Mouse (Mus musculus) megakaryocyte-erythroid progenitor cell, adult 5-6 weeks (primary cell): ENCODE measurements around the gene Ube2l6. TPM values are rescaled to one million over a fixed set of nuclear protein-coding genes. Genes with fewer than 3 reads are reported as not detected.

Experiments
- total RNA-seq, 2 experiments: library from RNA; stranded (forward) in 1 of 2; stranded (reverse) in 1 of 2; fragments of 200-1000, 215-1000 nt in 1 of 2; fragments of >200 nt in 1 of 2; fragmentation: Nextera tagmentation in 1 of 2; gene quantifications; 2 replicates each; pipeline ENCODE4 v1.2.3; 2014 to 2017

Ube2l6 gene
- total RNA-seq, 2 experiments from 2014 or later = 56.3 to 56.9 TPM

Other genes starting within 250 kb of the Ube2l6 start
- 24.2 and 27.2 TPM in 2 replicates for gene Ctnnd1, start 148.1 kb upstream of the Ube2l6 start, total RNA-seq (2014; fragmentation: Nextera tagmentation)
- gene Ctnnd1, start 148.1 kb upstream of the Ube2l6 start, total RNA-seq (2017) = 14.9 and 20.1 TPM in 2 replicates
- not detected in 2 replicates for gene Btbd18, start 139.7 kb upstream of the Ube2l6 start, total RNA-seq (2014; fragmentation: Nextera tagmentation)
- not detected in 2 replicates for gene Btbd18, start 139.7 kb upstream of the Ube2l6 start, total RNA-seq (2017)
- 164 and 169 TPM in 2 replicates for gene Selenoh, start 128.1 kb upstream of the Ube2l6 start, total RNA-seq (2014; fragmentation: Nextera tagmentation)
- 70.6 and 79.2 TPM in 2 replicates for gene Selenoh, start 128.1 kb upstream of the Ube2l6 start, total RNA-seq (2017)
- gene Gm28635, start 120.8 kb upstream of the Ube2l6 start, total RNA-seq (2014; fragmentation: Nextera tagmentation) = 0.82 TPM in 1 of 2 replicates, not detected in the other
- not detected in 2 replicates for gene Gm28635, start 120.8 kb upstream of the Ube2l6 start, total RNA-seq (2017)
- 29.3 and 38.1 TPM in 2 replicates for gene Med19, start 120.4 kb upstream of the Ube2l6 start, total RNA-seq (2014; fragmentation: Nextera tagmentation)
- gene Med19, start 120.4 kb upstream of the Ube2l6 start, total RNA-seq (2017) = 26.8 and 30.1 TPM in 2 replicates
- gene Tmx2, start 119.7 kb upstream of the Ube2l6 start, total RNA-seq (2014; fragmentation: Nextera tagmentation) = 31.8 and 37.7 TPM in 2 replicates
- 37.9 and 48.8 TPM in 2 replicates for gene Tmx2, start 119.7 kb upstream of the Ube2l6 start, total RNA-seq (2017)
- 37.6 and 44.6 TPM in 2 replicates for gene Zdhhc5, start 83.6 kb upstream of the Ube2l6 start, total RNA-seq (2014; fragmentation: Nextera tagmentation)
- 23.9 and 37.0 TPM in 2 replicates for gene Zdhhc5, start 83.6 kb upstream of the Ube2l6 start, total RNA-seq (2017)
- 35.4 and 38.0 TPM in 2 replicates for gene Clp1, start 71.5 kb upstream of the Ube2l6 start, total RNA-seq (2014; fragmentation: Nextera tagmentation)
- 43.8 and 46.5 TPM in 2 replicates for gene Clp1, start 71.5 kb upstream of the Ube2l6 start, total RNA-seq (2017)
- gene Ypel4, start 64.8 kb upstream of the Ube2l6 start, total RNA-seq (2014; fragmentation: Nextera tagmentation) = 0.39 and 1.6 TPM in 2 replicates
- 3.7 TPM in 1 of 2 replicates, not detected in the other for gene Ypel4, start 64.8 kb upstream of the Ube2l6 start, total RNA-seq (2017)
- 0.98 TPM in 1 of 2 replicates, not detected in the other for gene Gm19426, start 55.2 kb upstream of the Ube2l6 start, total RNA-seq (2014; fragmentation: Nextera tagmentation)
- gene Gm19426, start 55.2 kb upstream of the Ube2l6 start, total RNA-seq (2017) = not detected in 2 replicates
- gene Serping1, start 23.4 kb upstream of the Ube2l6 start, total RNA-seq (2014; fragmentation: Nextera tagmentation) = not detected in 2 replicates
- gene Serping1, start 23.4 kb upstream of the Ube2l6 start, total RNA-seq (2017) = not detected in 2 replicates
- gene Smtnl1, start 23.8 kb downstream of the Ube2l6 start, total RNA-seq (2014; fragmentation: Nextera tagmentation) = not detected in 2 replicates
- not detected in 2 replicates for gene Smtnl1, start 23.8 kb downstream of the Ube2l6 start, total RNA-seq (2017)
- 91.6 and 94.6 TPM in 2 replicates for gene Timm10, start 28.2 kb downstream of the Ube2l6 start, total RNA-seq (2014; fragmentation: Nextera tagmentation)
- gene Timm10, start 28.2 kb downstream of the Ube2l6 start, total RNA-seq (2017) = 48.9 and 88.0 TPM in 2 replicates
- 96.3 and 117 TPM in 2 replicates for gene Slc43a1, start 40.0 kb downstream of the Ube2l6 start, total RNA-seq (2014; fragmentation: Nextera tagmentation)
- gene Slc43a1, start 40.0 kb downstream of the Ube2l6 start, total RNA-seq (2017) = 40.1 and 70.3 TPM in 2 replicates
- gene Rtn4rl2, start 87.9 kb downstream of the Ube2l6 start, total RNA-seq (2014; fragmentation: Nextera tagmentation) = not detected in 2 replicates
- not detected in 2 replicates for gene Rtn4rl2, start 87.9 kb downstream of the Ube2l6 start, total RNA-seq (2017)
- 118 and 137 TPM in 2 replicates for gene Slc43a3, start 137.8 kb downstream of the Ube2l6 start, total RNA-seq (2014; fragmentation: Nextera tagmentation)
- gene Slc43a3, start 137.8 kb downstream of the Ube2l6 start, total RNA-seq (2017) = 65.3 and 108 TPM in 2 replicates
- not detected in 2 replicates for gene Prg2, start 181.6 kb downstream of the Ube2l6 start, total RNA-seq (2014; fragmentation: Nextera tagmentation)
- gene Prg2, start 181.6 kb downstream of the Ube2l6 start, total RNA-seq (2017) = 0.85 and 3.2 TPM in 2 replicates
- gene Prg3, start 189.4 kb downstream of the Ube2l6 start, total RNA-seq (2014; fragmentation: Nextera tagmentation) = not detected in 2 replicates
- gene Prg3, start 189.4 kb downstream of the Ube2l6 start, total RNA-seq (2017) = not detected in 2 replicates
- 245 and 274 TPM in 2 replicates for gene Ssrp1, start 238.4 kb downstream of the Ube2l6 start, total RNA-seq (2014; fragmentation: Nextera tagmentation)
- 432 and 481 TPM in 2 replicates for gene Ssrp1, start 238.4 kb downstream of the Ube2l6 start, total RNA-seq (2017)
- gene P2rx3, start 238.6 kb downstream of the Ube2l6 start, total RNA-seq (2014; fragmentation: Nextera tagmentation) = 1.1 and 2.0 TPM in 2 replicates
- gene P2rx3, start 238.6 kb downstream of the Ube2l6 start, total RNA-seq (2017) = not detected in 2 replicates
- gene Tnks1bp1, start 249.2 kb downstream of the Ube2l6 start, total RNA-seq (2014; fragmentation: Nextera tagmentation) = 0.20 and 1.2 TPM in 2 replicates
- 0.69 and 1.0 TPM in 2 replicates for gene Tnks1bp1, start 249.2 kb downstream of the Ube2l6 start, total RNA-seq (2017)